Mouse (Mus musculus) hindbrain, embryonic 10.5 days (tissue): ENCODE results near the gene Necap2. TPM values are rescaled to one million over a fixed set of nuclear protein-coding genes. Genes with fewer than 3 reads are reported as not detected.

ENCODE experiments used
- DNase-seq: peaks from one replicate; pipeline ENCODE4 v3.0.0-alpha.2; 2017; ENCODE audit warnings: low spot score
- H3K27ac ChIP-seq: fragments of 300-500 bp; sonication (generic); 2 replicates; pipeline ENCODE4 v1.5.1; 2016; ENCODE audit warnings: mild to moderate bottlenecking, moderate library complexity
- H3K27me3 ChIP-seq: fragments of 300-500 bp; sonication (generic); 2 replicates; pipeline ENCODE4 v1.6.1; 2016; ENCODE audit warnings: mild to moderate bottlenecking; ENCODE audit not compliant: poor library complexity, insufficient read depth, severe bottlenecking
- H3K36me3 ChIP-seq: fragments of 300-500 bp; sonication (generic); 2 replicates; pipeline ENCODE4 v1.6.1; 2016; ENCODE audit warnings: mild to moderate bottlenecking, moderate library complexity
- H3K4me1 ChIP-seq: fragments of 300-500 bp; sonication (generic); replicated peaks from 2 replicates; pipeline ENCODE4 v1.6.1; 2016; ENCODE audit warnings: mild to moderate bottlenecking
- H3K4me3 ChIP-seq: fragments of 300-500 bp; sonication (generic); 2 replicates; pipeline ENCODE4 v1.5.1; 2016; ENCODE audit warnings: mild to moderate bottlenecking, moderate library complexity
- H3K9me3 ChIP-seq: fragments of 300-500 bp; sonication (generic); 2 replicates; pipeline ENCODE4 v1.6.1; 2016; ENCODE audit warnings: mild to moderate bottlenecking, moderate library complexity
- WGBS: fragments of 180-500 bp; shearing (Covaris S2); methylation state at CpG from one replicate; pipeline ENCODE4 v1.1.7; 2016; 5-methylcytosine and 5-hydroxymethylcytosine counted together
- polyA plus RNA-seq: library from polyadenylated mRNA; unstranded; fragments of >200 nt; fragmentation: Nextera tagmentation; extraction: Ambion mirVana; gene quantifications from 2 replicates; pipeline ENCODE4 v1.2.1, GENCODE M21; 2016

Gene Necap2
- polyA plus RNA-seq, 1 experiment from 2014 or later = 66.0 TPM

DNA sequence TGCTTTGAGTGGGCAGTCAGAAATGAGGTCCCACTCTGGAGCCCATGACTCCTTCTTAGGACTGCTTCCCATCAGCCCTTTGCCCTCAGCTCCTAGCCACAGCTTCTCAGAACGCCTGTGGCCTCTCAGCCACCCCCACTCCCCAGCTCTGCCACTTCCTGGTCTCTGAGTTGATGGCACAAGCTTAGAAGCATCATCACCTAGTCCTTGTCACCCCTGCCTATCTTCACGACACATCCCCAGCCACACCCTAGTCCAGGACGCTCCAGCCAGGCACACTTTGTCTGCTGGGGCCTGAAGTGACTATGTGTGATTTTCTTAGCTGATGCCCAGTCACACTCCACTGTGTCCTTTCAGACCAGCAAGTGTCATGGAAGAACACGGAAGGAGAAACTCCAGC, 20.8 kb upstream of the Necap2 start:
- WGBS = 72% methylated on average over 4 of the region's 4 CpGs
- DNase-seq = no peak

DNA sequence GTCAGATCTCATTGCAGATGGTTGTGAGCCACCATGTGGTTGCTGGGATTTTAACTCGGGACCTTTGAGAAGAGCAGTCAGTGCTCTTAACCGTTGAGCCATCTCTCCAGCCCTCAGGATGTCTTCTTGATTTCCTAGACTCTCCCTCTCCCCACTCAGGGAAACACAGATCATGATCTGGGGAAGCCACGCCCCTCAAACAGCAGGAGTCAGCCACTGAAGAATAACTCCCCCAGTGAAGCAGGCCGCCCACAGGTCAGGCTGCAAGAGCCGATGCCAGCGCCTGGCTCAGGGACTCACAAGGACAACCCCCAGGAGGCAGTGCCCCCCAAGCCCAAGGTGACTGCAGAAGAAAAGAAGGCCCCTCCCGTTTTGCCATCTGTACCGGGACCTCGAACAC, 18.6 kb upstream of the Necap2 start:
- no peak overlapping the region for H3K27ac ChIP-seq
- H3K4me3 ChIP-seq = no peak overlapping the region
- no peaks in the 10 kb centered on the region for H3K36me3 ChIP-seq
- no peaks in the 10 kb centered on the region for H3K27me3 ChIP-seq
- H3K4me1 ChIP-seq = peaks cover 13% of the 10 kb centered on the region
- WGBS = 15% methylated on average over 9 of the region's 9 CpGs
- DNase-seq = no peak
- no peaks in the 10 kb centered on the region for H3K9me3 ChIP-seq

More for the DNA sequence above, 20.8 kb upstream of the Necap2 start:
- H3K4me1 ChIP-seq = peaks cover 13% of the 10 kb centered on the region
- H3K9me3 ChIP-seq = no peaks in the 10 kb centered on the region
- H3K4me3 ChIP-seq = no peak overlapping the region
- H3K27me3 ChIP-seq = no peaks in the 10 kb centered on the region
- no peak overlapping the region for H3K27ac ChIP-seq
- no peaks in the 10 kb centered on the region for H3K36me3 ChIP-seq

DNA sequence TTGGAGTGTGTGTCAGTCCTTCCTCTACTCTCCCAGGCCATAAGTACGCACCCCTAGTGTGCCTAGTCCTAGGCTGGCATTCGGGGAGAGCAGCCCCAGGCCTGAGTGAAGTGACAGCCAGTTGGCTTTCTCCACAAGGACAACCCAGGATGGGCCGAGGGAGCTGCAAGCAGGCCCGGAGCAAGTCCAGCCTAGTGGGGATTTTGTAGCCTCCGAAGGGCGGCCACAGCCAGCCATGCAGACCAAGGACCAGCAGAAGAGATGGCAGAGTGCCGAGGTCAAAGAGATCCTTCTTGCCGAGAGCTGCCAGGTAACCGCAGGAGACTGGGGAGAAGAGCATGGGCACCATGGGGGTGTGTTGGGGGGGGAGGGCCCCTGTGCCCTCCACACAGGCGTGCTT, 16.9 kb upstream of the Necap2 start:
- H3K27ac ChIP-seq = no peak overlapping the region
- H3K27me3 ChIP-seq = no peaks in the 10 kb centered on the region
- H3K9me3 ChIP-seq = no peaks in the 10 kb centered on the region
- DNase-seq = no peak
- 79% methylated on average over 10 of the region's 10 CpGs for WGBS
- no peaks in the 10 kb centered on the region for H3K36me3 ChIP-seq
- H3K4me1 ChIP-seq = peaks cover 13% of the 10 kb centered on the region
- H3K4me3 ChIP-seq = no peak overlapping the region

DNA sequence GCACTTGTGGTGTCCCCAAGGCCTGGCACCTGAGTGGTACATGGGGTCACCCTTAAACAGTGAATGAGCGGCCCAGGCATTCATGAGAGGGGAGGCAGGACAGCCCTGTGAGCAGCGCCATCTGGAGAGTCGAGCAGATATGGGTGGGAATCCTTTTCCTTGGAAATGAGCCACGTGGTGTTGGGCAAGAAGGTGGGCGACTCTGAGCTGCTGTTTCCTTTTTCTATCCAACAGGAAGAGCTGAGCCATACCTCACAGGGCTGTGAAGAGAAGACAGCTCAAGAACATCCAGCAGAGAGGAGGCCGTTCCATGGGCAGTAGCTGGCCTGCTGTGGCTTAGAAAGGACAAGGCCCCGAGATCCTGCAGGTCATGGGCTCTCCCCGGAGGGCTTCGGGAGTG, 10.6 kb upstream of the Necap2 start:
- Histone ChIP-seq H3K4me1 (0 out of 2 replicates have a peak, but pooled peaks cover 6% of the 10 kb centered on the region), H3K27me3 (no peaks in the 10 kb centered on the region), H3K4me3 (no peak overlapping the region), H3K9me3 (no peaks in the 10 kb centered on the region), H3K27ac (no peak overlapping the region), H3K36me3 (no peaks in the 10 kb centered on the region)
- 75% methylated on average over 9 of the region's 9 CpGs for WGBS
- no peak for DNase-seq

DNA sequence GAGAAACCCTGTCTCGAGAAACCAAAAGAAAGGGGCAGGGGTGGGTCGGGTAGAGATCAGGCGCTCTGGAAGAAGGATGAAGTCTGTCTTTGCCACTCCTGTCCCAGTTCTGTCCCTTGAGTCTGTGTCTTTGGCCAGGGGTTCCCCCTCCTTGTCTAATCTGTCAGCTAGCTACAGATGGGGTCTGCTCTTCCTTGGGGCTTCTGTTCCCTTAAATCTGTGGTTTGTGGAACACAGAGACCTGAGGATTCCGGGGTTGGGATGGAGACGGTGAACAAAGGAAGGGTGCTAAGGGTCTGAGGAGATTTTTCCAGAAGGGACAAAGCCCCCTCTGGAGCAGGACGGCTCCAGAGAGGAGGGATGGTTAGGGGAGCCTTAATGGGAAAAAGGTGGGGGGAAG, 9.9 kb upstream of the Necap2 start, which contains the start of gene Spata21:
TSS of gene Spata21 (plus strand) at position 301 of the 400 bp plus-strand sequence.
- H3K4me1 ChIP-seq = 0 out of 2 replicates have a peak, but pooled peaks cover 6% of the 10 kb centered on the region
- no peaks in the 10 kb centered on the region for H3K36me3 ChIP-seq
- H3K9me3 ChIP-seq = no peaks in the 10 kb centered on the region
- no peak for DNase-seq
- 76% methylated on average over 6 of the region's 6 CpGs for WGBS
- no peaks in the 10 kb centered on the region for H3K27me3 ChIP-seq
- H3K27ac ChIP-seq = no peak within 1 kb of the TSS
- no peak within 1 kb of the TSS for H3K4me3 ChIP-seq

DNA sequence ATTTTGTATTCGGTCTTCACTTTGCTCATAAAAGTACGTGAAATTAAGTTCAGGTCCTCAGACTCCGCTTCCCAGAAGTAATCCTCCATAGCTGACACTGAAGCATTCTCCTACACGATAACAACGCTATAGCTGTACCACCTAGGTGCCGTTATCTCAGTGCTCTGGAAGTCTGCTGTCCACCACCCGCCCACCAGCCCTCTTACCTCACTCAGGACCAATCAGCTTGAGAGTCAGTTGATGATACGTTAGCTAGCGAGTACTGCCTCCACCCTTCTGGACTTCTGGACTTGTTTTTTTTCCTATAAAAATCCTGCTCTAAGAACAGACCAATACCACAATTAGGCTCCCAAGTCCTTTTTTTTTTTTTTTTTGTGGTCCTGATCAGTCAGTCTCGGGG, 8.7 kb upstream of the Necap2 start:
- Histone ChIP-seq H3K27ac (no peak overlapping the region), H3K9me3 (no peaks in the 10 kb centered on the region), H3K36me3 (no peaks in the 10 kb centered on the region), H3K4me1 (0 out of 2 replicates have a peak, but pooled peaks cover 6% of the 10 kb centered on the region), H3K27me3 (no peaks in the 10 kb centered on the region), H3K4me3 (no peak overlapping the region)
- no peak for DNase-seq
- WGBS = 76% methylated on average over 10 of the region's 10 CpGs

DNA sequence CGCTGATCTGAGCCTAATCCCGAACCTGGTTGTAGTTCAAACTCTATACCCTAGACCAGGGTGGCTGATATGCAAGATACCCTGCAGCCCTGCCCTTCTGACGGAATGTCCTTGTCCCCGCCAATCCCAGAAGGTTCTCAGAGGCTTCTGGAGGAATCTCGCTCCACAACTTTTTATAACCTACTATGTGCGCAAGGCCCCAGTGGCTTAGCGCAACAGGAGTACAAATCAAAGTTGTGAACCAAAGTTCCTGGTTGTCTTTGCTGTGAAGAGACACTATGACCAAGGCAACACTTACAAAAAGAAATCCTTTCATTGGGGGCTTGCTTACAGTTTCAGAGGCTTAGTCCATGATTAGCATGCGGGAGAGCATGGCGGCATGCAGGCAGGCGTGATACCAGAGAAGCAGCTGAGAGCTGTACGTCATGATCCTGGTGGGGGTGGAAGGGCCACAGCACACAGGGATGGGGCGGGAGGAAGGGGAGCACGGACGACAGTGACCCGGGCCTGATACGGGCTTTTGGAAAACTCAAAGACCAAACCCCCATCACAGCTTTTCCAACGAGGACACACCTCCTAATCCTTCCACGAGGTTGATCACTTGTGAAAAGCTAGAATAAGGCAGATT, 467 bp upstream of the Necap2 start:
- DNase-seq = no peak

DNA sequence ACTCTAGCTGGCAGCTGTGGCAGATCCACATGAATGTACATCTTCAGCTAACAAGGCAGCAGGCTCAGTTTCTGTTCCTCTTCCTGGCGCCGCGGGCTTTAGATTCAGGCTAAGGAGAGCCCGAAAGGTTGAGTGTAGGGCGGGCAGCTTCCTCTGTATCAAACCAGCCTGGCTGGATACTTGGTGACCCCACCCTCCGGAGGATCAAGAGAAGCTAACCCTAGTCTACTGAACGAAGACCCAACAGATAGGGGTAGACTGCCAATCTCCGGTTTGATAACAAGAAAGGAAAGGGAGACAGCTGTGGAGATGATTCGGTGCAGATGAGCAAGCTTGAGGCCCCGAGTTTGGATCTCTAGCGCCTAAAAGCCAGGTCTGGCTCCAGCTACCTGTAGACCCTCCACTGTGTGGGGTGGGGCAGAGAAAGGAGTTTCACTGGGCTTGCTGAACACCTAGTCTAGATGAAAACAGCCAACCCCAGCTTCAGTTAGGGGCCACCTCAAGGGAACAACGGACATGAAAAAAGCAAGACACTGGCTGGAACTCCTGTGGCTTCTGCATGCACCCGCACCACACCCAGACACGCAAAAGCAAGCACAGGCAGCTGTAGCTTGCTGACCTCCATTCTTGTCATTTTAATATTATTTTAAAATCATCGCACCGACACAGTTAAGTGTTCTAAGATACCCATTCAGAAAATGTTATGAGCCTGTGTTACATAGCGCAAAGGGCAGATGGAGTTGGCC, 1.2 kb downstream of the Necap2 start:
- DNase-seq = no peak
- peaks cover 17% of the 10 kb centered on the region for H3K4me1 ChIP-seq
- 85% methylated on average over 17 of the region's 17 CpGs for WGBS
- peaks cover 43% of the 10 kb centered on the region for H3K36me3 ChIP-seq
- H3K4me3 ChIP-seq = peak overlapping the region; percentile 92
- no peaks in the 10 kb centered on the region for H3K27me3 ChIP-seq
- H3K27ac ChIP-seq = no peak overlapping the region; the same call in 1 of the 2 replicates
- no peaks in the 10 kb centered on the region for H3K9me3 ChIP-seq

More for the DNA sequence above, 467 bp upstream of the Necap2 start:
- peak overlapping the region; percentile 92 for H3K4me3 ChIP-seq
- peaks cover 17% of the 10 kb centered on the region for H3K4me1 ChIP-seq
- H3K9me3 ChIP-seq = no peaks in the 10 kb centered on the region
- H3K27ac ChIP-seq = peak overlapping the region; percentile 86
- peaks cover 26% of the 10 kb centered on the region for H3K36me3 ChIP-seq
- 76% methylated on average over 18 of the region's 18 CpGs for WGBS
- H3K27me3 ChIP-seq = no peaks in the 10 kb centered on the region

DNA sequence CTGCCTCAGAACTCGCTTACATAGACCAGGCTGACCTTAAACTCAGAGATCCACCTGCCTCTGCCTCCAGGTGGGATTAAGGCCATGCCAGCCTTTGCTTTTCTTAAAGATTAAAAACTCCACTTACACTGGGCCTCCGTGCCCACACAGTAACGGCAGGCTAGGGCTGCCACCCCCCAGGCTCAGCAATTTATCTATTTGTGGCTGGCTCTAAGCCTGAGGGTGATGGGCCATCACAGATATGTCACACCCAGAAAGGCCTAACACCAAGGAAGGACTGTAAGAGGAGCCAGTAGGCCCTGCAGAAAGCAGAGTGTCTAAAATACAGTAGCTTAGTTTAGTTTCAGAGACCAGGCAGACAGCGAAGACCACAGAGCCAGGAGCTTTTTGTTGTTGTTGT, 4.0 kb downstream of the Necap2 start:
- WGBS = 91% methylated on average over 4 of the region's 4 CpGs
- no peak for DNase-seq
- H3K4me1 ChIP-seq = peaks cover 17% of the 10 kb centered on the region
- H3K4me3 ChIP-seq = no peak overlapping the region
- H3K36me3 ChIP-seq = peaks cover 71% of the 10 kb centered on the region
- H3K27ac ChIP-seq = no peak overlapping the region
- no peaks in the 10 kb centered on the region for H3K9me3 ChIP-seq
- H3K27me3 ChIP-seq = no peaks in the 10 kb centered on the region

DNA sequence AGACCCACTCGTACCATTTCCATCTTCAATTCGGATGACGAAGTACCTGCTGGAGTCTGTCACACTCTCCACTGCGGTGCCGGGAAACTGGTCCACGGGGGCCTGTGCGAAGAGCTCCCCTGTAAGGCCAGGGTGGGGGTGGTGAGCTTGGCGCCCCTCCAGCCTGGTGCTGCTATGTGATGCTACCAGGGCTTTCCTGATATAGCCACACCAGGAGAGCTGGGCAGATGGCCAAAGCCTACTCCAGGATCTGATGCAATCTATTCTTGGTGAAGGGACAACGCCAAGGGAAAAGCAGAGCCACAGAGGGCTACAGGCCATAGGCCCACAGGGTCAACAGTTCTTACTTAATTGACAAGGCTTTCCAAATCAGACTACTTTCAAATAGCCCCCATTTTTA, 4.5 kb downstream of the Necap2 start:
- DNase-seq = no peak
- H3K27me3 ChIP-seq = no peaks in the 10 kb centered on the region
- H3K4me3 ChIP-seq = no peak overlapping the region
- H3K9me3 ChIP-seq = no peaks in the 10 kb centered on the region
- 96% methylated on average over 9 of the region's 9 CpGs for WGBS
- peaks cover 75% of the 10 kb centered on the region for H3K36me3 ChIP-seq
- H3K4me1 ChIP-seq = peaks cover 17% of the 10 kb centered on the region
- H3K27ac ChIP-seq = no peak overlapping the region

DNA sequence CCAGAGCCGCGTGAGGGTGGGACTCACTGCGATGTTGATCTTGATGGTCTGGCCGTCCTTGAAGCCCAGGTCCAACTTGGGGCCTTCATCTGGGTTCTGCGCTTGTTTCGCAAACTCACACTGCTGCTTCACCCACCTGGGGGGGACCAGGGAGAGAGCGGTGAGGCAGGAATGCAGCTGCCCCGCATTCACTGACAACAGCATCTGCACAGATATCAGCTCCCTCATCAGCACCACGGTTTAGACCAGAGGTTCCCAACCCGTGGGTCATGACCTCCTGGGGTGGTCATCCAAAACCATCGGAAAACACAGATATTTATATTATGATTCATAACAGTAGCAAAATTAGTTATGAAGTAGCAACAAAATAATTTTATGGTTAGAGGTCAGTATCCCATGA, 5.7 kb downstream of the Necap2 start:
- no peaks in the 10 kb centered on the region for H3K27me3 ChIP-seq
- H3K9me3 ChIP-seq = no peaks in the 10 kb centered on the region
- peaks cover 87% of the 10 kb centered on the region for H3K36me3 ChIP-seq
- H3K4me1 ChIP-seq = peaks cover 15% of the 10 kb centered on the region
- 92% methylated on average over 11 of the region's 11 CpGs for WGBS
- H3K27ac ChIP-seq = no peak overlapping the region
- no peak for DNase-seq
- no peak overlapping the region for H3K4me3 ChIP-seq

DNA sequence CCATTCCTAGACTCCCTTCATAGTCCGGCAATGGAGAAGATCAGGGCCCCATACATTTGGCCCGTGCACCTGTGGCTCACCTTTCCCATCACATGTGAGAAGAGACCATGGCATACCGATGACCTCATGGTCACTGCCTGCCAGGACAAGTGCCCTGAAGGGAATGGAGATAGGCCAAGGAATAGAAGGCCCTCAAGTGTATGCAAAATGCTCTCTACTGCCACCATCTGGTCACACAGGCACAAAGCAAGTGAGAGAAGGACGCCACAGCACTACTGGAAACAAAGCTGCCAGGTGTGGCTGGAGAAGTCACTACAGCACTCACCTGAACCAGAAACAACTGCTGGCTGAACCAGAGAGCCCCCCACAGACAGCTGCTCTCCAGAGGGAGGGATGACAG, 8.4 kb downstream of the Necap2 start:
- H3K27me3 ChIP-seq = no peaks in the 10 kb centered on the region
- WGBS = 65% methylated on average over 4 of the region's 4 CpGs
- H3K36me3 ChIP-seq = peaks cover 93% of the 10 kb centered on the region
- H3K27ac ChIP-seq = no peak overlapping the region
- no peak overlapping the region for H3K4me3 ChIP-seq
- peak; percentile 57 for DNase-seq
- H3K4me1 ChIP-seq = no peaks in the 10 kb centered on the region
- H3K9me3 ChIP-seq = no peaks in the 10 kb centered on the region

DNA sequence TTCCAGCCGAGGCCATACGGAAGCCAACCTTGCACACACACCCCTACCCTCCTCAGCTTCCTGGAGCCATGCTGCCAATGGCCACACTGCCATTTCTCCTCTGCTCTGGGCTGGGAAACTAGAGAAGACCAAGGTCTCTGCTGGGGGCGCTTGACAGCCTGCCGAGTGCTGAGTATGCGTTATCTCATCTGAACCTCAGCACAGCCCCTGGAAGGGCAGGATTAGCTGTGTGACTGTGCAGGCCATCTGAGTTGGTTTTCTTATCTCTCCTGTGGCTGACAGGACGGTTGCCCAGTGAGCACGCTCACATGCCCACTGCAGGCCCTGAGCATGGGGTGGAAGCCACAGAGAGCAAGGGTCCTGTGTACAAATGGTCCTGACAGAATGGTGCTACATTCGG, 9.5 kb downstream of the Necap2 start:
- H3K4me3 ChIP-seq = no peak overlapping the region
- H3K36me3 ChIP-seq = peaks cover 82% of the 10 kb centered on the region
- H3K4me1 ChIP-seq = no peaks in the 10 kb centered on the region
- H3K27ac ChIP-seq = no peak overlapping the region
- no peak for DNase-seq
- 93% methylated on average over 8 of the region's 8 CpGs for WGBS
- no peaks in the 10 kb centered on the region for H3K27me3 ChIP-seq
- no peaks in the 10 kb centered on the region for H3K9me3 ChIP-seq
